Mouse (Mus musculus) kidney, postnatal 0 days (tissue): ENCODE measurements around the gene Ptpn7. TPM values are rescaled to one million over a fixed set of nuclear protein-coding genes. Genes with fewer than 3 reads are reported as not detected.
"Not testable (repeated sequence)": the region's sequence is repeated elsewhere in the genome, so short reads cannot be mapped to it uniquely, and the experiment has no call there.

Experiments
- ATAC-seq: fragments of 200-750 bp; cut with Nextera tagmentation; replicated peaks from 2 replicates; pipeline ENCODE4 v1.8.0; 2017; ENCODE audit warnings: low read depth, moderate number of reproducible peaks, moderate TSS enrichment, moderate library complexity; ENCODE audit not compliant: low FRiP score
- DNase-seq: peaks from one replicate; pipeline ENCODE4 v3.0.0-alpha.2; 2016; ENCODE audit warnings: low spot score
- H3K27ac ChIP-seq: fragments of 300-500 bp; sonication (generic); 2 replicates; pipeline ENCODE4 v1.5.1; 2014; ENCODE audit warnings: mild to moderate bottlenecking
- H3K27me3 ChIP-seq: fragments of 300-500 bp; sonication (generic); 2 replicates; pipeline ENCODE4 v1.6.1; 2014; ENCODE audit warnings: low read length, mixed read lengths; ENCODE audit not compliant: insufficient read depth
- H3K36me3 ChIP-seq: fragments of 300-500 bp; sonication (generic); 2 replicates; pipeline ENCODE4 v1.6.1; 2014; ENCODE audit warnings: low read length, mixed read lengths; ENCODE audit not compliant: insufficient read depth
- H3K4me1 ChIP-seq: fragments of 300-500 bp; sonication (generic); replicated peaks from 2 replicates; pipeline ENCODE4 v1.6.1; 2014; ENCODE audit warnings: antibody characterized with exemption, low read length, mixed read lengths; ENCODE audit not compliant: insufficient read depth
- H3K4me2 ChIP-seq: fragments of 300-500 bp; sonication (generic); 2 replicates; pipeline ENCODE4 v1.6.1; 2014; ENCODE audit warnings: mild to moderate bottlenecking, low read length, moderate library complexity, mixed read lengths
- H3K4me3 ChIP-seq: fragments of 300-500 bp; sonication (generic); replicated peaks from 2 replicates; pipeline ENCODE4 v1.5.1; 2014; ENCODE audit warnings: low read depth, low read length
- H3K9ac ChIP-seq: fragments of 300-500 bp; sonication (generic); 2 replicates; pipeline ENCODE4 v1.6.1; 2014; ENCODE audit warnings: low read depth, low read length
- H3K9me3 ChIP-seq: fragments of 300-500 bp; sonication (generic); replicated peaks from 2 replicates; pipeline ENCODE4 v1.6.1; 2016; ENCODE audit warnings: low read length, inconsistent platforms, mixed read lengths
- CTCF ChIP-seq: IDR thresholded peaks from 2 replicates; pipeline ENCODE4 v1.5.1; 2016; ENCODE audit warnings: antibody characterized with exemption, low read depth, mild to moderate bottlenecking, moderate library complexity
- WGBS: fragments of 180-500 bp; shearing (Covaris S2); extraction: QIAGEN DNeasy Blood & Tissue Kit; methylation state at CpG from one replicate; pipeline ENCODE4 v1.1.7; 2014; 5-methylcytosine and 5-hydroxymethylcytosine counted together
- polyA plus RNA-seq: library from polyadenylated mRNA; unstranded; fragments of >200 nt; fragmentation: Nextera tagmentation; extraction: Ambion mirVana; gene quantifications from 2 replicates; pipeline ENCODE4 v1.2.1, GENCODE M21; 2015

Gene Ptpn7
- polyA plus RNA-seq, 1 experiment from 2014 or later = 0.38 TPM

GRCm38 (mm10) chr1:135183448-135183847 is 50.9 kb downstream of the Ptpn7 start:
- no peak overlapping the region for H3K27ac ChIP-seq
- no peak for DNase-seq
- H3K9ac ChIP-seq = no peak overlapping the region
- 0 out of 2 replicates have a peak, but pooled peaks cover 16% of the 10 kb centered on the region for H3K4me1 ChIP-seq
- H3K36me3 ChIP-seq = no peaks in the 10 kb centered on the region
- no peaks in the 10 kb centered on the region for H3K27me3 ChIP-seq
- H3K4me2 ChIP-seq = no peak overlapping the region
- no peaks in the 10 kb centered on the region for H3K9me3 ChIP-seq
- WGBS = 72% methylated on average over 4 of the region's 4 CpGs
- ATAC-seq = no peak; the same call in 1 of the 2 replicates
- TF ChIP-seq CTCF = no peak
- no peak overlapping the region for H3K4me3 ChIP-seq

GRCm38 (mm10) chr1:135183941-135184570 is 51.6 kb downstream of the Ptpn7 start:
- Histone ChIP-seq H3K36me3 (no peaks in the 10 kb centered on the region), H3K4me1 (0 out of 2 replicates have a peak, but pooled peaks cover 16% of the 10 kb centered on the region), H3K27ac (no peak overlapping the region), H3K27me3 (no peaks in the 10 kb centered on the region), H3K4me2 (no peak overlapping the region), H3K9ac (no peak overlapping the region), H3K9me3 (no peaks in the 10 kb centered on the region), H3K4me3 (no peak overlapping the region)
- no peak for DNase-seq
- TF ChIP-seq CTCF = no peak
- WGBS = 56% methylated on average over 11 of the region's 11 CpGs
- no peak for ATAC-seq

- WGBS = 65% methylated on average over 5 of the region's 5 CpGs
- no peak overlapping the region for H3K9ac ChIP-seq
- H3K27me3 ChIP-seq = no peaks in the 10 kb centered on the region
- DNase-seq = no peak
- H3K36me3 ChIP-seq = no peaks in the 10 kb centered on the region
- no peaks in the 10 kb centered on the region for H3K9me3 ChIP-seq
- H3K4me3 ChIP-seq = no peak overlapping the region
- H3K4me2 ChIP-seq = no peak overlapping the region
- H3K27ac ChIP-seq = no peak overlapping the region
- TF ChIP-seq CTCF = no peak
- ATAC-seq = no peak
- 0 out of 2 replicates have a peak, but pooled peaks cover 16% of the 10 kb centered on the region for H3K4me1 ChIP-seq
Measured at GRCm38 (mm10) chr1:135185936-135186335, 53.4 kb downstream of the Ptpn7 start.

- H3K9me3 ChIP-seq = no peaks in the 10 kb centered on the region
- H3K9ac ChIP-seq = no peak overlapping the region
- H3K4me2 ChIP-seq = no peak overlapping the region
- 0 out of 2 replicates have a peak, but pooled peaks cover 16% of the 10 kb centered on the region for H3K4me1 ChIP-seq
- WGBS = 47% methylated on average over 8 of the region's 8 CpGs
- ATAC-seq = no peak
- no peak for TF ChIP-seq CTCF
- H3K36me3 ChIP-seq = no peaks in the 10 kb centered on the region
- no peaks in the 10 kb centered on the region for H3K27me3 ChIP-seq
- no peak overlapping the region for H3K4me3 ChIP-seq
- H3K27ac ChIP-seq = no peak overlapping the region
- DNase-seq = no peak
Measured at GRCm38 (mm10) chr1:135186427-135186826, 53.9 kb downstream of the Ptpn7 start.

- not testable (repeated sequence) for H3K4me2 ChIP-seq, ATAC-seq, H3K9me3 ChIP-seq, DNase-seq, H3K27ac ChIP-seq, H3K27me3 ChIP-seq, H3K36me3 ChIP-seq, H3K4me3 ChIP-seq, H3K9ac ChIP-seq
- H3K4me1 ChIP-seq = 0 out of 2 replicates have a peak, but pooled peaks cover 15% of the 10 kb centered on the region
- WGBS = 48% methylated on average over 2 of the region's 2 CpGs
Measured at GRCm38 (mm10) chr1:135187016-135187415, 54.5 kb downstream of the Ptpn7 start.

- no peak for TF ChIP-seq CTCF
- 0 out of 2 replicates have a peak, but pooled peaks cover 7% of the 10 kb centered on the region for H3K4me1 ChIP-seq
- no peaks in the 10 kb centered on the region for H3K27me3 ChIP-seq
- H3K9ac ChIP-seq = no peak overlapping the region
- no peak overlapping the region for H3K27ac ChIP-seq
- 52% methylated on average over 3 of the region's 3 CpGs for WGBS
- H3K36me3 ChIP-seq = no peaks in the 10 kb centered on the region
- H3K9me3 ChIP-seq = no peaks in the 10 kb centered on the region
- H3K4me2 ChIP-seq = no peak overlapping the region
- H3K4me3 ChIP-seq = no peak overlapping the region
- no peak for ATAC-seq
- DNase-seq = no peak
Measured at GRCm38 (mm10) chr1:135188197-135188596, 55.7 kb downstream of the Ptpn7 start.

- DNase-seq (no peak), ATAC-seq (no peak)
- no peaks in the 10 kb centered on the region for H3K36me3 ChIP-seq
- WGBS = 90% methylated on average over 4 of the region's 4 CpGs
- H3K9ac ChIP-seq = no peak overlapping the region
- H3K27me3 ChIP-seq = no peaks in the 10 kb centered on the region
- H3K4me2 ChIP-seq = no peak overlapping the region
- no peak for TF ChIP-seq CTCF
- H3K4me1 ChIP-seq = 0 out of 2 replicates have a peak, but pooled peaks cover 1% of the 10 kb centered on the region
- no peaks in the 10 kb centered on the region for H3K9me3 ChIP-seq
- H3K4me3 ChIP-seq = no peak overlapping the region
- no peak overlapping the region for H3K27ac ChIP-seq
Measured at GRCm38 (mm10) chr1:135189186-135189585, 56.7 kb downstream of the Ptpn7 start.

- H3K4me3 ChIP-seq, H3K36me3 ChIP-seq, H3K27ac ChIP-seq, H3K4me2 ChIP-seq, H3K9ac ChIP-seq, H3K9me3 ChIP-seq, ATAC-seq, H3K4me1 ChIP-seq, DNase-seq, H3K27me3 ChIP-seq: not testable (repeated sequence)
- 81% methylated on average over 5 of the region's 5 CpGs for WGBS
Measured at GRCm38 (mm10) chr1:135194335-135194734, 61.8 kb downstream of the Ptpn7 start.
